Mouse (Mus musculus) hindbrain, embryonic 15.5 days (tissue): ENCODE data around the gene Sap18b. TPM values are rescaled to one million over a fixed set of nuclear protein-coding genes. Genes with fewer than 3 reads are reported as not detected.
"Not testable (repeated sequence)": the region's sequence is repeated elsewhere in the genome, so short reads cannot be mapped to it uniquely, and the experiment has no call there.

Experiments used
- ATAC-seq: fragments of 200-750 bp; cut with Nextera tagmentation; 2 replicates; pipeline ENCODE4 v1.8.0; 2017; ENCODE audit warnings: low read depth, moderate number of reproducible peaks, moderate TSS enrichment; ENCODE audit not compliant: low FRiP score
- H3K27ac ChIP-seq: fragments of 300-500 bp; sonication (generic); replicated peaks from 2 replicates; pipeline ENCODE4 v1.5.1; 2015; ENCODE audit warnings: mild to moderate bottlenecking, inconsistent platforms
- H3K27me3 ChIP-seq: fragments of 300-500 bp; sonication (generic); 2 replicates; pipeline ENCODE4 v1.6.1; 2015; ENCODE audit warnings: control low read depth, inconsistent platforms
- H3K36me3 ChIP-seq: fragments of 300-500 bp; sonication (generic); 2 replicates; pipeline ENCODE4 v1.6.1; 2015; ENCODE audit warnings: control low read depth, inconsistent platforms
- H3K4me1 ChIP-seq: fragments of 300-500 bp; sonication (generic); replicated peaks from 2 replicates; pipeline ENCODE4 v1.6.1; 2015; ENCODE audit warnings: control low read depth, inconsistent platforms
- H3K4me2 ChIP-seq: fragments of 300-500 bp; sonication (generic); 2 replicates; pipeline ENCODE4 v1.6.1; 2015; ENCODE audit warnings: moderate library complexity, mild to moderate bottlenecking, inconsistent platforms
- H3K4me3 ChIP-seq: fragments of 300-500 bp; sonication (generic); 2 replicates; pipeline ENCODE4 v1.5.1; 2015; ENCODE audit warnings: mild to moderate bottlenecking, inconsistent platforms
- H3K9ac ChIP-seq: fragments of 300-500 bp; sonication (generic); 2 replicates; pipeline ENCODE4 v1.6.1; 2015; ENCODE audit warnings: inconsistent platforms
- H3K9me3 ChIP-seq: fragments of 300-500 bp; sonication (generic); 2 replicates; pipeline ENCODE4 v1.6.1; 2016; ENCODE audit warnings: control low read depth, inconsistent platforms
- WGBS: fragments of 180-500 bp; shearing (Covaris S2); methylation state at CpG from one replicate; pipeline ENCODE4 v1.1.7; 2015; 5-methylcytosine and 5-hydroxymethylcytosine counted together
- polyA plus RNA-seq: library from polyadenylated mRNA; unstranded; fragments of >200 nt; fragmentation: Nextera tagmentation; extraction: Ambion mirVana; gene quantifications from 2 replicates; pipeline ENCODE4 v1.2.1, GENCODE M21; 2015

The Sap18b gene
- polyA plus RNA-seq = 235 and 255 TPM in 2 replicates

- ATAC-seq, H3K36me3 ChIP-seq, H3K4me2 ChIP-seq, H3K9ac ChIP-seq, H3K27me3 ChIP-seq, H3K4me3 ChIP-seq, H3K4me1 ChIP-seq, H3K27ac ChIP-seq, H3K9me3 ChIP-seq: not testable (repeated sequence)
- 56% methylated on average over 25 of the region's 25 CpGs for WGBS
Measured at GRCm38 (mm10) chr8:95825162-95825561, at the start of gene Sap18b. Sap18b (plus strand) TSS chr8:95825346.

DNA sequence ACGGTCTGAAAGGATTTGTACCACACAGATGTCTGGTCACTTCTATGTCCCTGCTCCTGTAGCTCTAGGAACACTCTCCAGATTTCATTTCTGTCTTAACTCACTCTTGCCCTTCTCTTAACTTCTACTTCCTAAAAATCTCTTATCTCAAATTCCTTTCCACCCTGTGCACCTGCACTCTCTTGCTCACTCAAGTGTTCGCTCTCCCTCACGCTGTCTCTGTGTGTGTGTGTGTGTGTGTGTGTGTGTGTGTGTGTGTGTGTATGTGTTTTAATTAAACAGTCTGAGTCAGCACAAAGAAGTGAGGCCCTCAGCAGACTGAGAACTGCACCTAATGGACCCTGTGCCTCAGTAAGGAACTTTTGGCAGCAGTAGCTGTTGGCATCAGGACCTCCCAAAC is 44.1 kb upstream of the Sap18b start:
- no peak overlapping the region for H3K9ac ChIP-seq
- no peak overlapping the region for H3K27ac ChIP-seq
- 0 out of 2 replicates have a peak, but pooled peaks cover 4% of the 10 kb centered on the region for H3K9me3 ChIP-seq
- H3K4me3 ChIP-seq = no peak overlapping the region
- no peaks in the 10 kb centered on the region for H3K4me1 ChIP-seq
- WGBS = 93% methylated on average over 3 of the region's 3 CpGs
- no peaks in the 10 kb centered on the region for H3K27me3 ChIP-seq
- H3K4me2 ChIP-seq = no peak overlapping the region
- ATAC-seq = no peak
- H3K36me3 ChIP-seq = peaks cover 31% of the 10 kb centered on the region

- Histone ChIP-seq H3K4me1 (no peaks in the 10 kb centered on the region), H3K36me3 (peaks cover 38% of the 10 kb centered on the region), H3K27ac (no peak overlapping the region), H3K27me3 (no peaks in the 10 kb centered on the region), H3K4me3 (no peak overlapping the region), H3K9ac (no peak overlapping the region), H3K9me3 (0 out of 2 replicates have a peak, but pooled peaks cover 4% of the 10 kb centered on the region), H3K4me2 (no peak overlapping the region)
- WGBS = 97% methylated on average over 2 of the region's 2 CpGs
- ATAC-seq = no peak
Measured at GRCm38 (mm10) chr8:95781775-95782174, 43.4 kb upstream of the Sap18b start.

DNA sequence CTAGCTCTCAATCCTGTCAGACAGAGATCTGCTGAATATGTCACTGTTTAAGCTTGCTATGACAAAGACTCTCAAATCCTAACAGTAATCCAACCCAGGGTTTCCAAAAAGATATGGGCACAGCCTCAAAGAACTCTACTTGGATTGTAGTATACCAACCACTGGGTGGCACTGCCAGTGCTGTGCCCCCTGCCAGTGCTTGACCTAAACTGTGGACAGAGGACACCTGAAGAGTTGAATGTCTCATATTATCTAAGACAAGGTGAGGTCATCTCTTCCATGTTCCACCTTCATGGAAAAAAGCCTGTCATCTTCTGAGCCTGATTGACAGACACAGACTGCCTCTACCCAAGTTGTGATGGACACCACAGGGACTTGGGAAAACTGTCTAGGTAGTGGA is 42.5 kb upstream of the Sap18b start:
- Histone ChIP-seq H3K9ac (no peak overlapping the region), H3K4me1 (no peaks in the 10 kb centered on the region), H3K36me3 (peaks cover 47% of the 10 kb centered on the region), H3K27ac (no peak overlapping the region), H3K9me3 (0 out of 2 replicates have a peak, but pooled peaks cover 4% of the 10 kb centered on the region), H3K4me2 (no peak overlapping the region), H3K27me3 (no peaks in the 10 kb centered on the region), H3K4me3 (no peak overlapping the region)
- no peak for ATAC-seq

- Histone ChIP-seq H3K27me3 (no peaks in the 10 kb centered on the region), H3K9me3 (no peaks in the 10 kb centered on the region), H3K4me1 (no peaks in the 10 kb centered on the region), H3K4me3 (no peak overlapping the region), H3K36me3 (peaks cover 40% of the 10 kb centered on the region), H3K27ac (no peak overlapping the region), H3K4me2 (no peak overlapping the region), H3K9ac (no peak overlapping the region)
- WGBS = 92% methylated on average over 4 of the region's 4 CpGs
- ATAC-seq = no peak
Measured at GRCm38 (mm10) chr8:95785591-95785990, 39.6 kb upstream of the Sap18b start.

DNA sequence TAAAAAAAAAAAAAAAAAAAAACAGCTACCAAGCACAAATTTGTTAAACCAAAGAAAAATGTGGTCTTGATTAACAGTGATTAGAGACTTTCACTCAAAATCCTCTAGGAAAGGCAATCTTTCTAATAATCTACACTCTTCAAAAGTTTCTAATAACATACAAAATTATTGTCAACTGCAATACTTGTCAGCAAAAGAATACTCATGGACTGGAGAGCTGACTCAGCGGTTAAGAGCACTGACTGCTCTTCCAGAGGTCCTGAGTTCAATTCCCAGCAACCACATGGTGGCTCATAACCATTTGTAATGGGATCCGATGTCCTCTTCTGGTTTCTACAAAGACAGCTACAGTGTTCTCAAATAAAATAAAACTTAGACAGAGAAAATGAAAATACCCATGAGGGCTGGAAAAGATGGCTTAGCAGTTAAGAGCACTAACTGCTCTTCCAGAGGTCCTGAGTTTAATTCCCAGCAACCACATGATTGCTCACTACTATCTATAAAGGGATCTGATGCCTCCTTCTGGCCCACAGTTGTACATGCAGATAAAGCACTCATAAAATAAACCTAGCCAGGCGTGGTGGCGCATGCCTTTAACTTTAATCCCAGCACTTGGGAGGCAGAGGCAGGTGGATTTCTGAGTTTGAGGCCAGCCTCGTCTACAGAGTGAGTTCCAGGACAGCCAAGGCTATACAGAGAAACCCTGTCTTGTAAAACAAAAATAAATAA is 29.6 kb upstream of the Sap18b start:
- 93% methylated on average over 5 of the region's 5 CpGs for WGBS

DNA sequence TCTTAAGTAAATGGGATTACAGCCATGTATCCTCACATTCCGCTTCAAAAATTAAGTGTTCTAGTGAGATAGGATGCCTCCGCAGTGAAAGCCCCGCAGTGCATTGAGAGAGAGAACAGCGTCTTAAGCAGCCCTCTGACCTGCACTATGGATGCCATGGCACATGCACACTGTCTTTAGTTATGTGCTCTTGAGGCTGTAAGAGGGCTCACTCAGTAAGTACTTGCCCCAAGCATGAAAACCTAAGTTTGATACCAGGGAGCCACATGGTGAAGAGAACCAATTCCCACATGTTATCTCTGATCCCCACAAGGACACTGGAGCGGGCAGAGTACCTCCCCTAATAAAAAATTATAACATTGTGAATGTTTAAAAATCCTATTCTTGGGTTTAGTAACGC is 26.0 kb upstream of the Sap18b start:
- ATAC-seq = no peak
- Histone ChIP-seq H3K9ac (no peak overlapping the region), H3K4me3 (no peak overlapping the region), H3K36me3 (peaks cover 5% of the 10 kb centered on the region; the same call in 1 of the 2 replicates), H3K27ac (no peak overlapping the region), H3K9me3 (no peaks in the 10 kb centered on the region), H3K4me2 (no peak overlapping the region), H3K4me1 (peaks cover 12% of the 10 kb centered on the region; the same call in 1 of the 2 replicates), H3K27me3 (no peaks in the 10 kb centered on the region)
- 94% methylated on average over 6 of the region's 6 CpGs for WGBS

More for the DNA sequence above, 29.6 kb upstream of the Sap18b start:
- H3K4me3 ChIP-seq, H3K27ac ChIP-seq, H3K4me1 ChIP-seq, H3K4me2 ChIP-seq, H3K36me3 ChIP-seq, ATAC-seq, H3K9me3 ChIP-seq, H3K9ac ChIP-seq, H3K27me3 ChIP-seq: not testable (repeated sequence)

DNA sequence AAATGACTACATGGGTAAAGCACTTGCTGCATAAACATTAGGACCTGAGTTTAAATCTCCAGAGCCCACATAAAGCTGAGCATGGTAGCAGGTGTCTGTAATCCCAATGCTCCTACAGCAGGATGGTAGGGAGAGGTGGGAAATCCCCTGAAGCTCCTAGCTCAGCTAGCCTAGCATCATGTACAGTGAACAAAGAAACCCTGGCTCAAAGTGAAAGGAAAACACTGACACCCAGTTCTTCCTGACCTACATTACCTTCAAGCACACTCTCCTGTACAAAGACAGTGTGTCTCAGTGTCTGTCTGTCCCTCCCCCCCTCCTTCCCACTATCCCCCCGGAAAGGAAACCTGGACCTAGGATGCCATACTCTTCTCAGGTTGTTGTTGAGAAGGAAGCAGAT is 25.3 kb upstream of the Sap18b start:
- ATAC-seq = no peak

DNA sequence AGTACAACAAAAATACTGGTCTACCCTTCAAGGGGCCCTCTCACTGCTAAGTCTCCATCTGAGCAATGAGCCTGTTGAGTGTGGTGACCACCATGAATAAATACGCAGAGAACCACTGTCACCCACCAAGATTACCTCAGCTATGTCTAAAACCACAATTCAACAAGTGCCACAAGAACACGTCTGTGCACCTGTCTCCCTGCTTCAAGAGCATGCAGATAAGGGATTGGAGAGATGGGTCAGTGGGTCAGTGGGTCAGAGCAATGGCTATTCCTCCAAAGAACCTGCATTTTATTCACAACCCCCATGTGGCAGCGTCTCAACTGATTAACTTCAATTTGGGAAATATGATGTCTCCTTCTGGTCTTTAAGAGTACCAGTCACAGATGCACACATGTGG is 24.8 kb upstream of the Sap18b start:
- Histone ChIP-seq H3K4me3 (no peak overlapping the region), H3K4me1 (peaks cover 21% of the 10 kb centered on the region), H3K9me3 (no peaks in the 10 kb centered on the region), H3K36me3 (peaks cover 5% of the 10 kb centered on the region; the same call in 1 of the 2 replicates), H3K27ac (no peak overlapping the region), H3K9ac (no peak overlapping the region), H3K27me3 (no peaks in the 10 kb centered on the region), H3K4me2 (no peak overlapping the region)
- ATAC-seq = no peak
- WGBS = 89% methylated on average over 3 of the region's 3 CpGs

More for the DNA sequence above, 25.3 kb upstream of the Sap18b start:
- no peak overlapping the region for H3K27ac ChIP-seq
- peaks cover 5% of the 10 kb centered on the region; the same call in 1 of the 2 replicates for H3K36me3 ChIP-seq
- 90% methylated on average over 1 of the region's 1 CpGs for WGBS
- no peak overlapping the region for H3K9ac ChIP-seq
- no peak overlapping the region for H3K4me2 ChIP-seq
- H3K9me3 ChIP-seq = no peaks in the 10 kb centered on the region
- no peak overlapping the region for H3K4me3 ChIP-seq
- H3K4me1 ChIP-seq = peaks cover 16% of the 10 kb centered on the region
- no peaks in the 10 kb centered on the region for H3K27me3 ChIP-seq

GRCm38 (mm10) chr8:95801476-95802064 is 23.6 kb upstream of the Sap18b start:
- no peaks in the 10 kb centered on the region for H3K27me3 ChIP-seq
- no peak overlapping the region for H3K27ac ChIP-seq
- 92% methylated on average over 1 of the region's 1 CpGs for WGBS
- H3K4me2 ChIP-seq = no peak overlapping the region
- H3K9ac ChIP-seq = no peak overlapping the region
- peaks cover 5% of the 10 kb centered on the region; the same call in 1 of the 2 replicates for H3K36me3 ChIP-seq
- H3K4me1 ChIP-seq = peaks cover 31% of the 10 kb centered on the region
- no peak overlapping the region for H3K4me3 ChIP-seq
- ATAC-seq = no peak
- no peaks in the 10 kb centered on the region for H3K9me3 ChIP-seq

GRCm38 (mm10) chr8:95802231-95802630 is 22.9 kb upstream of the Sap18b start:
- Histone ChIP-seq H3K9me3 (no peaks in the 10 kb centered on the region), H3K27ac (no peak overlapping the region), H3K27me3 (no peaks in the 10 kb centered on the region), H3K4me2 (no peak overlapping the region), H3K9ac (no peak overlapping the region), H3K4me1 (peaks cover 31% of the 10 kb centered on the region), H3K4me3 (no peak overlapping the region), H3K36me3 (peaks cover 5% of the 10 kb centered on the region; the same call in 1 of the 2 replicates)
- WGBS = 92% methylated on average over 8 of the region's 8 CpGs
- ATAC-seq = no peak

- Histone ChIP-seq H3K4me1 (peaks cover 23% of the 10 kb centered on the region), H3K9me3 (no peaks in the 10 kb centered on the region), H3K4me3 (peak overlapping the region; percentile 78), H3K36me3 (no peaks in the 10 kb centered on the region), H3K27me3 (no peaks in the 10 kb centered on the region), H3K27ac (no peak overlapping the region), H3K9ac (0 out of 2 replicates have a peak overlapping the region, but pooled peaks have one; percentile 85), H3K4me2 (peak overlapping the region; percentile 93)
- ATAC-seq = no peak
- 71% methylated on average over 2 of the region's 2 CpGs for WGBS
Measured at GRCm38 (mm10) chr8:95805482-95805881, 19.7 kb upstream of the Sap18b start.
